8 mouse cellular contexts compared by ENCODE assay signal in the genomic region with DNA sequence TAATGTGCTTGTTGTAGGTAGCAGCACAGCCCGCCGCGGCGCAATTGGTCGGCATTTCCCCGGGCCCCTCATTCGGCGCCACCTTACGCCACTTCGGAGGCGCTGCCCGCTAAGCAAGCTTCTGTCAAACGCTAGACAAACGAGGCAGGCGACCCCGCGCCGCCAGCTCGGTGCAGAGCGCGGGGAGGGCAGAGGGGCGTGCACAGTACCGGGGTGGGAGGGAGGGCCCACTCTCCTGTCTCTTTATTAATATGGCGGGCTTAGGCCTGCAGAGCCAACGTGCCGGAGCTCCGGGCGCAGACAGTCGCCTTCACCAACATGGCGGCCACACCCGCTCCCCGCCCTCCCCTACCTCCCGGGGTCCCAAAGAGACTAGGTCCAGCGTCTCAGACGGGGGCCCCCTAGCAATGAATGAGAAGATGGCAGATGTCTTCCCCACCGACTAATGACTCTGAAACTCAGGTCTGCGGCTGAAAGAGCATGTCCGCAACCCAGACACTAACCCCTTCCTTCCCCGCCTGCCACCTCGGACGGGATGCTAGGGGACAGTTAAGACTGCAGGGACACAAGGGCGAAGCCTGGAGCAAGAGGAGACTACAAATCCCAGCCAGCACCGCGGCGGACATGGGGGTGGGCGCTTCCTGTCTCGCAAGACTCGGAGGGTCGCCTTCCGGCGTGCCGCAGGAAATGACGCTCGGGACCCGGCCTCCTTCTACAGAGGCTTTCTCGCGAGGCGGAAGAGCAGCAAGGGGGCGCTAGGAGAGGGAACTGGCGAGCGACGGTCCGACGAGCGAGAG. TPM values are rescaled to one million over a fixed set of nuclear protein-coding genes. Genes with fewer than 3 reads are reported as not detected.
DNase-seq lines count a peak whose midpoint lies in the region; ATAC-seq and TF ChIP-seq lines count a peak whose summit lies in the region.

A gene (minus strand): TSS at position 223 of the 797 bp plus-strand sequence.
A gene (plus strand): TSS at position 739 of the 797 bp plus-strand sequence.

- H3K36me3 ChIP-seq in heart, embryonic 12.5 days, result peaks cover 11% of the 10 kb centered on the region
- H3K36me3 ChIP-seq in kidney, postnatal 0 days (ENCODE audit: insufficient read depth, low read length), result peaks cover 5% of the 10 kb centered on the region; the same call in 1 of the 2 replicates
- peaks cover 2% of the 10 kb centered on the region; the same call in 1 of the 2 replicates for H3K36me3 ChIP-seq in liver, embryonic 11.5 days (ENCODE audit: control insufficient read depth, insufficient read depth, low read length)
- peaks cover 5% of the 10 kb centered on the region for H3K36me3 ChIP-seq in stomach, embryonic 14.5 days (ENCODE audit: control insufficient read depth, insufficient read depth, low read length)

- TF ChIP-seq CTCF in kidney, postnatal 0 days (IDR thresholded peaks at IDR 0.05; ENCODE audit: low read depth), result peak; percentile 81

- DNase-seq in CD4-positive helper T cell, adult 2 months (ENCODE audit: low read depth, low spot score), result peak; percentile 98
- DNase-seq in brain, embryonic 18.5 days (ENCODE audit: low read depth, low spot score), result peak; percentile 98
- peak; percentile 99 for DNase-seq in kidney, postnatal 0 days (ENCODE audit: low spot score)
- DNase-seq in liver, embryonic 11.5 days (ENCODE audit: low spot score), result peak; percentile 96
- peak; percentile 97 for DNase-seq in naive thymus-derived CD4-positive, alpha-beta T cell, adult 2 months (ENCODE audit: low read depth)

- peak; percentile 92 for ATAC-seq in erythroid progenitor cell, adult 5-6 weeks (replicated peaks; ENCODE audit: low FRiP score, poor library complexity, severe bottlenecking)
- ATAC-seq in heart, embryonic 12.5 days (ENCODE audit: insufficient number of reproducible peaks, low FRiP score), result peak; percentile 98
- peak; percentile 98 for ATAC-seq in kidney, postnatal 0 days (replicated peaks; ENCODE audit: low FRiP score, low read depth)
- peak; percentile 97 for ATAC-seq in liver, embryonic 11.5 days (replicated peaks; ENCODE audit: low FRiP score)
- ATAC-seq in stomach, embryonic 14.5 days (ENCODE audit: insufficient number of reproducible peaks, insufficient read depth, low FRiP score, low read depth), result peak; percentile 98

- under 1% methylated on average over 65 of the region's 65 CpGs for WGBS in heart, embryonic 12.5 days
- under 1% methylated on average over 64 of the region's 65 CpGs for WGBS in kidney, postnatal 0 days
- WGBS in liver, embryonic 11.5 days, result under 1% methylated on average over 65 of the region's 65 CpGs
- WGBS in stomach, embryonic 14.5 days, result 0% methylated on average over 64 of the region's 65 CpGs

- H3K9ac ChIP-seq in heart, embryonic 12.5 days, result peak within 1 kb of the TSS; percentile 98
- peak within 1 kb of the TSS; percentile 77 for H3K9ac ChIP-seq in kidney, postnatal 0 days (ENCODE audit: low read depth, low read length)
- H3K9ac ChIP-seq in liver, embryonic 11.5 days (ENCODE audit: low read depth, low read length), result peak within 1 kb of the TSS; percentile 98
- H3K9ac ChIP-seq in stomach, embryonic 14.5 days (replicated peaks; ENCODE audit: low read depth, low read length), result peak within 1 kb of the TSS; percentile 94

- no peaks in the 10 kb centered on the region for H3K27me3 ChIP-seq in heart, embryonic 12.5 days (replicated peaks)
- H3K27me3 ChIP-seq in kidney, postnatal 0 days (ENCODE audit: insufficient read depth, low read length), result no peaks in the 10 kb centered on the region
- H3K27me3 ChIP-seq in liver, embryonic 11.5 days (replicated peaks; ENCODE audit: control insufficient read depth, insufficient read depth, low read length), result no peaks in the 10 kb centered on the region
- H3K27me3 ChIP-seq in stomach, embryonic 14.5 days (ENCODE audit: control insufficient read depth, insufficient read depth, low read length), result no peaks in the 10 kb centered on the region

- H3K27ac ChIP-seq in heart, embryonic 12.5 days (ENCODE audit: poor library complexity, severe bottlenecking), result peak within 1 kb of the TSS; percentile 98
- peak within 1 kb of the TSS; percentile 96 for H3K27ac ChIP-seq in kidney, postnatal 0 days
- peak within 1 kb of the TSS; percentile 96 for H3K27ac ChIP-seq in liver, embryonic 11.5 days (ENCODE audit: low read depth, low read length)
- H3K27ac ChIP-seq in stomach, embryonic 14.5 days (ENCODE audit: low read length), result peak within 1 kb of the TSS; percentile 98

- H3K9me3 ChIP-seq in heart, embryonic 12.5 days (replicated peaks), result no peaks in the 10 kb centered on the region
- H3K9me3 ChIP-seq in kidney, postnatal 0 days (replicated peaks; ENCODE audit: low read length), result no peaks in the 10 kb centered on the region
- no peaks in the 10 kb centered on the region for H3K9me3 ChIP-seq in liver, embryonic 11.5 days (ENCODE audit: control insufficient read depth, low read length)
- no peaks in the 10 kb centered on the region for H3K9me3 ChIP-seq in stomach, embryonic 14.5 days (ENCODE audit: control insufficient read depth, low read depth, low read length)

- H3K4me1 ChIP-seq in heart, embryonic 12.5 days (replicated peaks), result peaks cover 28% of the 10 kb centered on the region
- H3K4me1 ChIP-seq in kidney, postnatal 0 days (replicated peaks; ENCODE audit: insufficient read depth, low read length), result peaks cover 9% of the 10 kb centered on the region; the same call in 1 of the 2 replicates
- H3K4me1 ChIP-seq in liver, embryonic 11.5 days (replicated peaks; ENCODE audit: control insufficient read depth, insufficient read depth, low read length), result peaks cover 17% of the 10 kb centered on the region
- H3K4me1 ChIP-seq in stomach, embryonic 14.5 days (ENCODE audit: control insufficient read depth, insufficient read depth, low read length), result peaks cover 24% of the 10 kb centered on the region

- H3K4me3 ChIP-seq in heart, embryonic 12.5 days, result peak within 1 kb of the TSS; percentile 95
- peak within 1 kb of the TSS; percentile 61 for H3K4me3 ChIP-seq in kidney, postnatal 0 days (replicated peaks; ENCODE audit: low read depth, low read length)
- peak within 1 kb of the TSS; percentile 97 for H3K4me3 ChIP-seq in liver, embryonic 11.5 days (ENCODE audit: low read depth, low read length)
- peak within 1 kb of the TSS; percentile 96 for H3K4me3 ChIP-seq in stomach, embryonic 14.5 days (ENCODE audit: low read depth, low read length)

- H3K4me2 ChIP-seq in heart, embryonic 12.5 days, result peak within 1 kb of the TSS; percentile 75
- H3K4me2 ChIP-seq in kidney, postnatal 0 days (ENCODE audit: low read length), result peak within 1 kb of the TSS; percentile 56
- peak within 1 kb of the TSS; percentile 92 for H3K4me2 ChIP-seq in liver, embryonic 11.5 days
- peak within 1 kb of the TSS; percentile 85 for H3K4me2 ChIP-seq in stomach, embryonic 14.5 days (replicated peaks; ENCODE audit: low read depth, low read length)

RNA-seq across cellular contexts. Expression of the first gene that starts in this region (rescaled TPM):
- total RNA-seq in erythroid progenitor cell, adult 5-6 weeks (2015; ENCODE audit: low replicate concordance), result 8.0 and 12.3 TPM in 2 replicates
- 5.9 and 11.4 TPM in 2 replicates for total RNA-seq in erythroid progenitor cell, adult 5-6 weeks (2017; ENCODE audit: low replicate concordance)
- 16.2 and 18.2 TPM in 2 replicates for polyA plus RNA-seq in heart, embryonic 12.5 days (2016; fragmentation: Nextera tagmentation; extraction: Ambion mirVana)
- polyA plus RNA-seq in kidney, postnatal 0 days (2015; fragmentation: Nextera tagmentation; extraction: Ambion mirVana), result 16.5 and 18.9 TPM in 2 replicates
- 15.7 and 16.4 TPM in 2 replicates for polyA plus RNA-seq in liver, embryonic 11.5 days (2014; fragmentation: Nextera tagmentation; extraction: Ambion mirVana)
- polyA plus RNA-seq in stomach, embryonic 14.5 days (2014; fragmentation: Nextera tagmentation; extraction: Ambion mirVana), result 23.4 and 25.2 TPM in 2 replicates

RNA-seq across cellular contexts. Expression of the second gene that starts in this region (rescaled TPM):
- total RNA-seq in erythroid progenitor cell, adult 5-6 weeks (2015; ENCODE audit: low replicate concordance), result 115 and 122 TPM in 2 replicates
- total RNA-seq in erythroid progenitor cell, adult 5-6 weeks (2017; ENCODE audit: low replicate concordance), result 69.8 and 72.4 TPM in 2 replicates
- polyA plus RNA-seq in heart, embryonic 12.5 days (2016; fragmentation: Nextera tagmentation; extraction: Ambion mirVana), result 18.8 and 19.5 TPM in 2 replicates
- 14.5 and 15.4 TPM in 2 replicates for polyA plus RNA-seq in kidney, postnatal 0 days (2015; fragmentation: Nextera tagmentation; extraction: Ambion mirVana)
- polyA plus RNA-seq in liver, embryonic 11.5 days (2014; fragmentation: Nextera tagmentation; extraction: Ambion mirVana), result 21.9 and 24.7 TPM in 2 replicates
- 30.9 and 36.0 TPM in 2 replicates for polyA plus RNA-seq in stomach, embryonic 14.5 days (2014; fragmentation: Nextera tagmentation; extraction: Ambion mirVana)

Comparison
In these comparisons a context has a peak if more than half of its experiments do, and no peak if none do; other contexts are left out.
1. Peak in every context shown above with its lines: DNase-seq, ATAC-seq, H3K4me3 ChIP-seq and H3K27ac ChIP-seq.